Mouse (Mus musculus) monocyte, adult 2 months (primary cell): Measurements from ENCODE around the gene Trappc6b.
A peak's percentile ranks its signal among the peaks of the same experiment; 100 is the strongest.
"Not testable (repeated sequence)": the region's sequence is repeated elsewhere in the genome, so short reads cannot be mapped to it uniquely, and the experiment has no call there.

Source experiments
- DNase-seq, 2 experiments: peaks; one replicate each; pipeline ENCODE4 v3.0.0; 2022; ENCODE audit warnings: low spot score in 2 of 2, low read depth in 1 of 2

Gene Trappc6b

DNA sequence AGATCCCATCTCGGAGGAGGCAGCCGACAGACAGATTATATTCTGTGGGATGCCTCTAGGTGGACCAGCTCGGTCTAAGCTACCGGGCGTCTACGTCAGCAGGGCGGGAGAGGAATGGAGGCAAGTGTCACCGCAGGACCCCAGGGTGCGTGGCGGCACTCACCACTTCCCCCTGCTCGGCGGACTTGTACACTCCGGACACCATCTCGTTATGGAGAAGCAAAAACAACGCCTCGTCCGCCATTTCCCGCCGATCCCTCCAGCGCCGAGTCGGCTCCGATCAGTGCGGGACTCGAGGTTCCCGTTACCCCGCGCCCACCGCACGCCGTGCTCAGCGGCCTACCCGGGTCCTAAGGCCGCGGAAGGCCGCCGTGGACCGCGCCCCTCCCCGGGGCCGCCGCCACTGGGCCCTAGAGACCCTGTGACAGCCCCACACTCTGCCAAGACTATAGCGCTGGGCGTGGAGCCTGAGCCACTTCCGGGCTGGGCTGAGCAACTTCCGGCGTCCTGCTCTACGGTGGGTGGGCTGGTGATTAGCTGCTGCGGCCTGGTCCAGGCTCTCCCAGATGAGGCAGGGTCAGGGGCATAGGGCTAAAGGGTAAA is at the start of gene Trappc6b:
TSS of gene Trappc6b (minus strand) at position 480 of the 603 bp plus-strand sequence.
- peak; percentile 47 to 70 for DNase-seq

DNA sequence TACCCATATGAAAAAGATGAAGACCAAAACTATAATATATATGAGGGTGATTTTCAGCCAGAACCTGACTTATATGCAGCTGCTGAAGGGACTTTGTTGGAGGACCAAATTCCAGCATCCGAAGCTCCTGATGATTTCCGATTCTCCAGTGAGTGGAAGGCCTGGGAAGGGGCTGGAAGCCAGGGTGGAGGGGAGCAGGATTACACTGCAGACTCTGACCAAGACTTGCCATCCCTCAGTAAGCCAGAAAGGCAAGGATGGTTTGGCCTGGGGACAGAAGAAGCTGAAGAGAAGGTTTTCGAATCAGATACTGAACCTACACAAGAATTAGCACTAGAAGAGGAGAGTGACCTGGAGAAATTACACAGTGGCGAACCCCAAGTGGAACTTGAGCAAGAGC is 46.7 kb upstream of the Trappc6b start:
- DNase-seq, result no peak

GRCm38 (mm10) chr12:59106491-59106890 is 45.2 kb upstream of the Trappc6b start:
- DNase-seq, result no peak

DNA sequence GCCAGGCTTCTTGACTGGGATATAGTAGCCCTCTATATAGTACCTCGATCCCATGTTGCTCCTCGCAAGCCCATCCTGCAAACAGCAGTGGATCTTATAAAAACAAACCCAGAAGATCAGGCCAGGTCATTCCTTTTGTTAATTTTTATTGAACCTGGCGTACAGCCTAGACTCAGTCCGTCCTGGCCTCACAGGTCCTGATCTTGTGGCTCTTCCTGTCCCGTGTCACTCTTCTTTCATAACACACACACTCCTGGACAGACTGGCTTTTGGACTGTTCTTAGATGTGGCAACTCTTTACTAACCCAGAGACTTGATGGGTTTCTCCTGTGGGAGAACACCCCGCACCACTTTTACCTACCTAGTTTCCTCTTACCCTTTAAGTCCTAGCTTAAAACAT is 44.6 kb upstream of the Trappc6b start:
- no peak for DNase-seq

DNA sequence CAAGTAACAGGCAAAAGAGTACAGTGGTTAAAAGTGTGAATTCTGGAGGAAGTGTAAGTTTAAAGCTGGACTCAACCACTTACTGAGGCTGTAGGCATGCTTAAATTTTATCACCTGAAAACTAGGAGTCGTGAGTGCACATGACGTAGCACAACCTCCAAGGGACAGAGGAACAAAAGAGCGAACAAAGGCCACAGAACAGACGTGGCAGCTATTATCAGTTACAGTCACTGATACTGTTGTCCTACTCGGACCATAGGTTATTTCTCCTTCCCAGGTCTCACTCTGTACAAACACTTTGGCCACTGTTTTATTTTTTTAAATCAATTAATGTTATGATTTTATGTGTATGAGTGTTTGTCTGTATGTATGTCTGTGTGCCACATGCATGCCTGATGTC is 43.5 kb upstream of the Trappc6b start:
- no peak for DNase-seq

DNA sequence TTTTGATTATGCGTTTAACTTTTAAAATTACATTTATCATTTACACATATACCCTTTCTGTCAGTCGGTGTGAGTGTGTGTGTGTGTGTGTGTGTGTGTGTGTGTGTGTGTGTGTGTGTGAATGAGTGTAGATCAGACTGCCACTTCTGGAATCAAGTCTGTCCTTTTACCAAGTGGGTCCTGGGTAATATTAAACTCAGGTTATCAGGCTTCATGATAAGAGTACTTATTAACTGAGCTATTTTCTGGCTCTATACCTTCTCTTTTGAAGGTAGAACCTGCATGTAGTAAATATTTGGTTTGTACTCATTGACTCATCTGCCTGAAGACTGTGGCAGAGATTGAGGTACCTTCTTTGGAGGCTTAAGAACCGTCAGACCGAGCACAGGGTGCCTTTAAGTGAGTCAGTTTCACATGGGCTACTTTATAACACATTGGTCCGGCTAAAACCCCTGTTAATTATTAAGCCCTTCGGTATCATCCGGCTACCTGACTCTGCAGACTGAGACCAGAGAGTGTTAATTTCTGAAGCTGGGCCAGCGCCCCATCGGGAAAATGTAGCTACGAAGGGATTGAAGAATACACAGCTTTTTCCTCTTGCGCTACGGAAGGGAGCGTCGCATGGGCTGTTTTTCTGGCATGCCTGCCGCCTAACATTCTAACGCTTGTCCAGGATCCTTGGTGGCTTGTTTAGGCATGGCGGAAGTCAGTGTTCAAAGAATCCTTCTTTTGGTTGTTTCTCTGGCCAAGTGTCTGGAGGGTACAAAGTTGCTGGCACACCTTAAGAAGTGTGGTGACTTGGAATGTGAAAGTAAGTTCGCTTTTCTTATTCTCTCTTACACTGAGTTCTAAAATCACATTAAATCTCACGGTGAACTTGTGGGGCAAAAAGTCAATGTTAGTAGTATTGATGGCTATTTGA is 34.1 kb upstream of the Trappc6b start, which contains the start of gene Mia2:
TSS of gene Mia2 (plus strand) at position 696 of the 922 bp plus-strand sequence.
- DNase-seq, result no peak

- DNase-seq, result no peak
These were observed 32.3 kb upstream of the Trappc6b start for GRCm38 (mm10) chr12:59093543-59093942.

DNA sequence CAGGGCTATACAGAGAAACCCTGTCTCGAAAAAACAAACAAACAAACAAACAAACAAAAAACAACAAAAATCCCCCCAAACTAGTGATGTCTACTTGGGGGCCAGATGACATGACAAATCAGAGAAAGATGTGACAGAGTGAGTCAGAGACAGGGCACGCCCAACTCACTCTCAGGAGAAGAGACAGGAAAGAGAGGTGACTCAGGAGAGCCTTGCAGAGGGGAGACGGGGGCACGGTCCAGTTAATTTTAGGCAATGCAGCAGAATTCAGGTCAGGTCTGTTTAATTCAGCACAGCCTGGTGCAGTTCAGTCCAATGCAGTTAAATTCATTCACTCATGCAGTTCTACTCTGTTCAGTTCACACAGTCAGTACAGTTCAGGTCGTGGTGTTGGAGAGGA is 24.9 kb upstream of the Trappc6b start:
- no peak for DNase-seq

- no peak for DNase-seq
These were observed 23.2 kb upstream of the Trappc6b start for GRCm38 (mm10) chr12:59084446-59084845.

GRCm38 (mm10) chr12:59080461-59080860 is 19.2 kb upstream of the Trappc6b start:
- DNase-seq, result no peak

DNA sequence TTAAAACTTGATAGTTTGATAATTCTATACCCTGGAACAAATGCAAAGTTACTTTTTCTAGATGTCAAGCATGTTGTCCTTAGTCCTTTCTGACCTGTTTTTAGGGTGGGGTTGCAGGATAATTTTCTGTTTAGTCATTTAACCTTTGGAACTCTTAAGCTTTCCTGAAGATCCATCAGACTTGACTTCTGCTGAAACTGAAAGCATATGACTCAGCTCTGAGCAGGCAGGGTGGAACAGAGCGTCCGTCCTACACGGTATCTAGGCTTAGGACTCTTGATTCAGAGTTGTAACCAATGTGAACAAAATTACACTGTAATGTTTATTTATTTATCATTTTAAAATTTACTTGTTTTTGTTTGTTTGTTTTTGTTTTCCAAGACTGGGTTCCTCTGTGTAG is 16.6 kb upstream of the Trappc6b start:
- DNase-seq, result no peak

DNA sequence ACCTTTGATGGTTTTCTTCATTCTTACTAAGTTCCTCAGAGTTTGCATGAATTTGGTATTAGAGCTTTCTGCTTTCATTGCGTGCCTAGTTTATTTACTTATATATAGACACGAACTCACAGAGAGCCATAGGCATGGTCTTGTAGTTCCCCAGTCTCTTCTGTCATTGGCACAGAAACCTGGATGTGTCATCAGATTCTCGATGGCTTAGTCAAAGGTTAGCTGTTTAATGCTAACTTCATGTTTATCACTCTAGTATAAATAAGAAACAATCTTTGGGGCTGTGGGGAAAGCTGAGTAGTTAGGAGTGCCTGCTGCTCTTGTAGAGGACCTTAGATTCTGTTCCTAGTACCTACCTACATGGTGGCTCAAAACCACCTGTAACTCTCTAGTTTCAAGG is 15.7 kb upstream of the Trappc6b start:
- no peak for DNase-seq

GRCm38 (mm10) chr12:59074052-59074451 is 12.8 kb upstream of the Trappc6b start:
- no peak for DNase-seq

DNA sequence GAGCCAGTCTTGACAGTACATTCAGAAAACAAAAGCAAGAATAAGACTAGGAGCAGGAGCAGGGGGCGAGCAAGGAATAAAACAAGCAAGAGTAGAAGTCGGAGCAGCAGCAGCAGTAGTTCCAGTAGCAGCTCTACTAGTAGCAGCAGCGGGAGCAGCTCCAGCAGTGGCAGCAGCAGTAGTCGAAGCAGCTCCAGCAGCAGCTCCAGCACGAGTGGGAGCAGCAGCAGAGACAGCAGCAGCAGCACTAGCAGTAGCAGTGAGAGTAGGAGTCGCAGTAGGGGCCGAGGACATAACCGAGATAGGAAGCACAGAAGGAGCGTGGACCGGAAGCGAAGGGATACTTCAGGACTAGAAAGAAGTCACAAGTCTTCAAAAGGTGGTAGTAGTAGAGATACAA is 11.0 kb upstream of the Trappc6b start:
- no peak for DNase-seq

DNA sequence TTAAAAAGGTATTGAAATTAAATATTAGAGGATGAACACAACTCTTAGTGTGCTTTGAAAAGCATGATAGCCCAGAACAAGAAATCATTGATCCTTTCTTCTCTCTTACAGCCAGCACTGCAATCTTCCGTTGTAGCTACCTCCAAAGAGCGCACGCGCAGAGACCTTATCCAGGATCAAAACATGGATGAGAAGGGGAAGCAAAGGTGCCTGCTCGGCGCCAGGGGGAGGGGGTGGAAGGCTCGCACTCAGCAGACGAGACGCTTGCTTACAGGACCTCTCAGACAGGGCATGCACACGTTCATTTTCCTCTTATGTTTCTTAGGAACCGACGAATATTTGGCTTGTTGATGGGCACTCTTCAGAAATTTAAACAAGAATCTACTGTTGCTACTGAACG is 7.5 kb upstream of the Trappc6b start:
- no peak for DNase-seq

GRCm38 (mm10) chr12:59067095-59067494 is 5.8 kb upstream of the Trappc6b start:
- DNase-seq, result peak in 1 of 2 experiments; percentile 1

DNA sequence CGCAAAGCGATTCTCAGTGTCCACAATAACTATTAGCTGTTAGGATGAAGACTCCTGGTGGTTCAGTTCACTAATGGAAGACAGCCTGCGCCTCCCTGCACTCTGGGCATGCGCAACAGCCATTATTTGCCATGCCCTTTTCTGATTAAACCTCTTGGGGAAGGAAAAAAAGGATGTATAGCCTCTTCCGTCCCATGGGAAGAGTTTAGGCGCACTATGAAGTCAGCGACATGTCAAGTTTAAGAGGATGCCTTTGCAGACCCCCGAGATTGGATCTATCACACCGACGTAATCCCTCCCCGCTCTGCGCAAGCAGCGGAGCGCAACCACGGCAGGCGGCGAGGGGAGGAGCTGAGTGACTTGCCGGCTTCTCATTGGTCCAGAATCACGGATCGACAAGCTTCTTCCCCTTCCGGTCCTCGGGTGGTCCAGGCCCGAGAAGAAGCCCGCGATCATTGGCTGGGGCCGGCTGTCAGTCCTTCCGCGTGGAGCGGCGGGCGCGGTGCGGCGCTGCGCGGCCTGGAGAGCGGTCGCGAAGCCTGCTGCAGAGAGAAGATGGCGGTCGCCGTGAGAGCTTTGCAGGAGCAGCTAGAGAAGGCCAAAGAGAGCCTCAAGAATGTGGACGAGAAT is 5.3 kb upstream of the Trappc6b start, which contains the start of gene Pnn:
TSS of gene Pnn (plus strand) at position 437 of the 630 bp plus-strand sequence.
- peak; percentile 93 to 95 for DNase-seq

DNA sequence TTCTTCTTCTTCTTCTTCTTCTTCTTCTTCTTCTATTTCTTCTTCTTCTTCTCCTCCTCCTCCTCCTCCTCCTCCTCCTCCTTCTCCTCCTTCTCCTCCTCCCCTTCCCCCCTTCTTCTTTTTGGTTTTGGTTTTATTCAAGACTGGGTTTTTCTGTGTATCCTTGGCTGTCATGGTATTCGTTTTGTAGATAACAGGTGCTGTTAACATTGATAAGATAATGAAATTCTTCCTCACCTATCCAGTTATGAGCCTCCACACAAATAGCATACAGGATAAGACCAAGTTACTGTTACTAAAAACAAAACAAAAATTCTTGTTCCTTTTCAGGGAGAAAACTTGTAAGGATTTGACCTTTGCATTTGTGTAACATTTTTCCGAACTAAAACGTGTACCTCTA is 4.5 kb upstream of the Trappc6b start:
- no peak for DNase-seq

- DNase-seq, result no peak
These were observed 3.6 kb upstream of the Trappc6b start for GRCm38 (mm10) chr12:59064837-59065236.

DNA sequence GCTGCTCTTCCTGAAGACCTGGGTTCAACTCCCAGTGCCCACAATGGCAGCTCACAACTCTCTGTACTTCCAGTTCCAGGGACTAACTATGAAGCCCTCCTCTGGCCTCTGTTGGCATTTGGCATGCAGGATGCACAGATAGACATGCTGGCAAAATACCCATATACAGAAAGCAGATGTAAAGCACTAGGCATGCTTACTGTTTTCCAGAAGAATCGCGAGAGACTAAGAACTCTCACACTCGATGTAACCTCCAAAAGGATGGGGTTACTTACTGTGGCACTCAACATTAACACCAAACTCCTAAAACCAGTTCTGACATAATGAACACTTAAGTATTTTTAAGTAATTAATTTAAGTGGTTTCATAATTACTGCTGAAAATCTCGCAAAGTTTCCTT is 950 bp downstream of the Trappc6b start:
- DNase-seq, result no peak

GRCm38 (mm10) chr12:59058242-59058641 is 3.0 kb downstream of the Trappc6b start:
- DNase-seq, result not testable (repeated sequence)

GRCm38 (mm10) chr12:59056222-59056621 is 5.0 kb downstream of the Trappc6b start:
- no peak for DNase-seq
